Mouse (Mus musculus) embryonic fibroblast, embryonic 13.5 days (primary cell): ENCODE measurements around the gene Dus3l. TPM values are rescaled to one million over a fixed set of nuclear protein-coding genes. Genes with fewer than 3 reads are reported as not detected.

Experiments
- H3K27ac ChIP-seq: 2 replicates; pipeline ENCODE4 v1.5.1; 2012; ENCODE audit warnings: low read length, control low read depth, inconsistent platforms; ENCODE audit not compliant: insufficient read depth
- H3K4me1 ChIP-seq: 2 replicates; pipeline ENCODE4 v1.6.1; 2011; ENCODE audit warnings: low read length; ENCODE audit not compliant: control insufficient read depth, insufficient read depth
- H3K4me3 ChIP-seq: 2 replicates; pipeline ENCODE4 v1.5.1; 2011; ENCODE audit warnings: mild to moderate bottlenecking, control low read depth, low read length; ENCODE audit not compliant: insufficient read depth
- CTCF ChIP-seq: IDR thresholded peaks from 2 replicates; pipeline ENCODE4 v1.5.1; 2011; ENCODE audit warnings: mild to moderate bottlenecking, control low read depth, low read length, moderate library complexity, borderline replicate concordance; ENCODE audit not compliant: insufficient read depth
- POLR2A ChIP-seq: IDR thresholded peaks from 2 replicates; pipeline ENCODE4 v1.6.1; 2011; ENCODE audit warnings: low read depth, mild to moderate bottlenecking, control low read depth, low read length, moderate library complexity
- polyA plus RNA-seq: library from polyadenylated mRNA; stranded (reverse); fragments of >200 nt; gene quantifications from 2 replicates; pipeline ENCODE4 v1.2.4, GENCODE M21; 2011; ENCODE audit warnings: low read depth; ENCODE audit not compliant: missing spikeins, insufficient read length

Dus3l gene
- polyA plus RNA-seq, 1 experiment = 17.4 TPM

- no peaks in the 10 kb centered on the region; the same call in 1 of the 2 replicates for H3K4me1 ChIP-seq
- H3K27ac ChIP-seq = no peak overlapping the region
- TF ChIP-seq CTCF (peak; percentile 63; the same call in 1 of the 2 replicates), POLR2A (no peak)
- no peak overlapping the region for H3K4me3 ChIP-seq
Measured at GRCm38 (mm10) chr17:56762769-56763731, 1.5 kb upstream of the Dus3l start.

GRCm38 (mm10) chr17:56763741-56764250, 761 bp upstream of the Dus3l start:
- Histone ChIP-seq H3K4me1 (no peaks in the 10 kb centered on the region; the same call in 1 of the 2 replicates), H3K4me3 (peak overlapping the region; percentile 81; the same call in 1 of the 2 replicates), H3K27ac (no peak overlapping the region)
- no peak for TF ChIP-seq POLR2A
- TF ChIP-seq CTCF = no peak

GRCm38 (mm10) chr17:56765431-56765830, 874 bp downstream of the Dus3l start:
- Histone ChIP-seq H3K4me1 (no peaks in the 10 kb centered on the region; the same call in 1 of the 2 replicates), H3K4me3 (peak overlapping the region; percentile 81), H3K27ac (no peak overlapping the region)
- TF ChIP-seq POLR2A = no peak; the same call in 1 of the 2 replicates

- H3K4me1 ChIP-seq = no peaks in the 10 kb centered on the region; the same call in 1 of the 2 replicates
- H3K4me3 ChIP-seq = no peak overlapping the region
- TF ChIP-seq CTCF = no peak
- no peak for TF ChIP-seq POLR2A
- no peak overlapping the region for H3K27ac ChIP-seq
Measured at GRCm38 (mm10) chr17:56766631-56767405, 2.3 kb downstream of the Dus3l start.

- Histone ChIP-seq H3K4me1 (no peaks in the 10 kb centered on the region), H3K27ac (no peak overlapping the region), H3K4me3 (no peak overlapping the region)
- no peak for TF ChIP-seq POLR2A
- TF ChIP-seq CTCF = no peak
Measured at GRCm38 (mm10) chr17:56767531-56768135, 3.1 kb downstream of the Dus3l start.

DNA sequence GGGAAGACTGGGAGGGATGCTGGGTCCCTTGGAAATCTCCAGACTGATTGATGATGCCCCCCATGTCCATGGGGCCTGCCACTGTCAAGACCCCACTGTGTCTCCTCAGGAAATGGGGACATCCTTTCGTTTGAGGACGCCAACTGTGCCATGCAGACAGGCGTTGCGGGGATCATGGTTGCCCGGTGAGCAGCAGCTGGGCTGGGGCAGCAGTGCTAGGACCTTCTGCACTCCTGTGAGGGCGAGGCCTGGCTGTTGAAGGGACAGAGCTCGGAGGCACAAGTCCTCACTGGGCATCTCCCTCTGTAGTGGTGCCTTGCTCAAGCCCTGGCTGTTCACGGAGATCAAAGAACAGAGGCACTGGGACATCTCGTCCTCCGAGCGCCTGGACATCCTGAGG, 4.4 kb downstream of the Dus3l start:
- no peak for TF ChIP-seq POLR2A
- TF ChIP-seq CTCF = no peak
- Histone ChIP-seq H3K27ac (no peak overlapping the region), H3K4me3 (no peak overlapping the region), H3K4me1 (no peaks in the 10 kb centered on the region)

GRCm38 (mm10) chr17:56769950-56770349, 5.4 kb downstream of the Dus3l start, which contains the start of gene Prr22:
Prr22 (plus strand) TSS chr17:56770250.
- H3K4me3 ChIP-seq = no peak within 1 kb of the TSS
- no peaks in the 10 kb centered on the region for H3K4me1 ChIP-seq
- no peak within 1 kb of the TSS for H3K27ac ChIP-seq
- TF ChIP-seq CTCF (no peak), POLR2A (no peak)

DNA sequence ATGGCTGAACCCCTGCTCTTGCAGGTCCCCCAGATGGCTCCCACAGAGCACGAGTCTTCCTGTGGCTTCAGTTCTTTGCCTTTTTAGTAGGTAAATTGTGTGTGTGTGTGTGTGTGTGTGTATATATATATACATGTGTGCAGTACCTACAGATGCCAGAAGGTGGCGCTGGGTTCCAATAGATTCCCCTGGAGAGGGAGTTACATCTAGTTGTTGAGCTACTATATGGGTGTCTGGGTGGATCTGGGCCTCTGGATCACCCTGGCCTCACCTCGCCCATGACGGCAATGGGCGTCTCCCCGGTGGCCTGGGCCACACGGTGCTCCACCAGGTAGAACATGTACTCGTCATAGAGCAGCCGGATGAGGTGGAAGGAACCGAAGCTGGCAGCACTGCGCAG, 13.0 kb downstream of the Dus3l start:
- H3K27ac ChIP-seq = no peak overlapping the region
- no peak for TF ChIP-seq CTCF
- no peak overlapping the region for H3K4me3 ChIP-seq
- no peaks in the 10 kb centered on the region for H3K4me1 ChIP-seq

- no peak overlapping the region for H3K27ac ChIP-seq
- TF ChIP-seq CTCF (no peak), POLR2A (no peak)
- H3K4me3 ChIP-seq = no peak overlapping the region
- no peaks in the 10 kb centered on the region for H3K4me1 ChIP-seq
Measured at GRCm38 (mm10) chr17:56778779-56779362, 14.3 kb downstream of the Dus3l start.
